Mouse (Mus musculus) heart, embryonic 16.5 days (tissue): ENCODE data around the gene Zfp382. TPM values are rescaled to one million over a fixed set of nuclear protein-coding genes. Genes with fewer than 3 reads are reported as not detected.
"Not testable (repeated sequence)": the region's sequence is repeated elsewhere in the genome, so short reads cannot be mapped to it uniquely, and the experiment has no call there.

Source experiments
- ATAC-seq: fragments of 200-750 bp; cut with Nextera tagmentation; replicated peaks from 2 replicates; pipeline ENCODE4 v1.8.0; 2017; ENCODE audit warnings: moderate number of reproducible peaks; ENCODE audit not compliant: insufficient read depth, low FRiP score; ENCODE audit errors: extremely low read depth
- H3K27ac ChIP-seq: fragments of 300-500 bp; sonication (generic); 2 replicates; pipeline ENCODE4 v1.5.1; 2014; ENCODE audit warnings: mild to moderate bottlenecking, low read length, control low read depth, moderate library complexity
- H3K27me3 ChIP-seq: fragments of 300-500 bp; sonication (generic); 2 replicates; pipeline ENCODE4 v1.6.1; 2014; ENCODE audit warnings: low read length, mixed read lengths; ENCODE audit not compliant: control insufficient read depth, insufficient read depth
- H3K36me3 ChIP-seq: fragments of 300-500 bp; sonication (generic); 2 replicates; pipeline ENCODE4 v1.6.1; 2014; ENCODE audit not compliant: control insufficient read depth, insufficient read depth
- H3K4me1 ChIP-seq: fragments of 300-500 bp; sonication (generic); 2 replicates; pipeline ENCODE4 v1.6.1; 2014; ENCODE audit warnings: low read length, mixed read lengths; ENCODE audit not compliant: control insufficient read depth, insufficient read depth
- H3K4me2 ChIP-seq: fragments of 300-500 bp; sonication (generic); 2 replicates; pipeline ENCODE4 v1.6.1; 2014; ENCODE audit warnings: low read depth, mild to moderate bottlenecking, control low read depth, low read length
- H3K4me3 ChIP-seq: fragments of 300-500 bp; sonication (generic); 2 replicates; pipeline ENCODE4 v1.5.1; 2014; ENCODE audit warnings: mild to moderate bottlenecking, control low read depth, low read length
- H3K9ac ChIP-seq: fragments of 300-500 bp; sonication (generic); 2 replicates; pipeline ENCODE4 v1.6.1; 2014; ENCODE audit warnings: low read length, control low read depth
- H3K9me3 ChIP-seq: fragments of 300-500 bp; sonication (generic); replicated peaks from 2 replicates; pipeline ENCODE4 v1.6.1; 2016; ENCODE audit warnings: low read length; ENCODE audit not compliant: control insufficient read depth
- WGBS: fragments of 180-500 bp; shearing (Covaris S2); extraction: QIAGEN DNeasy Blood & Tissue Kit; methylation state at CpG from one replicate; pipeline ENCODE4 v1.1.7; 2014; 5-methylcytosine and 5-hydroxymethylcytosine counted together
- polyA plus RNA-seq: library from polyadenylated mRNA; unstranded; fragments of >200 nt; fragmentation: Nextera tagmentation; extraction: Ambion mirVana; gene quantifications from 2 replicates; pipeline ENCODE4 v1.2.1, GENCODE M21; 2015

The Zfp382 gene
- polyA plus RNA-seq, 1 experiment from 2014 or later = 11.2 TPM

DNA sequence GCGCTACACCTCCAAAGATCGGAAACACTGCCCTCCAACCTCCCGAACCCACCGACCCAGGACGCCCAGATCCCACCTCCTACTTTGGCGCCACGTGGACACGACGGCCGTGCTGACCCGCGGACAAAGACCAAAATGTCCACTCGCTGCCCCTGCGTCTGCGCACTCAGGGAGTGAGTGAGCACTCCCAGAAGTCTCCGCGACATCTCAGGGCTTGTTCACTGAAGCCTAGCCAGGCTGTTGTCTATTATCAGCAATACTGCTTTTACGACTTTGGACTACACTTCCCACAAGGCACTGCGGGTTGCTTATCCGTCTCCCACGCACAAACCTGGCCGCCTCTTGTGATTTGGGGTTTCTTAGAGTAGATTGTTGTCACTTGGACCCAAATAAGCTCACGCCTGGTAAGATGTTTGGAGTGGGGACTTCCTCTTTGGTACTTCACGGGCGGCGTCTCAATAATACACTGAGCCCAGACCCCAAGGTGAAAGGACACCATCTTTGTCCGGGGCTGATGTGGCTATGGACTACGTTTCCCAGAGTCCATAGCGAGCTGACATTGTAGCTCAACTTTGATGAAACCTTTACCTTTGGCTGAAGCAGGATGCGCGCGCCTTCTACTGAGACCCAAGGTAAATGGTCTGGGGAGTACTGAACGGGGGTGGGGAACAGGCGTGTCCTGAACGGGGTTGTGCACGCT is 48.0 kb downstream of the Zfp382 start, which contains the start of gene Zfp146:
Gene Zfp146 (minus strand): TSS at position 168 of the 700 bp plus-strand sequence.
- Histone ChIP-seq H3K4me3 (peak within 1 kb of the TSS; percentile 69), H3K27me3 (no peaks in the 10 kb centered on the region), H3K27ac (peak within 1 kb of the TSS; percentile 89), H3K9ac (peak within 1 kb of the TSS; percentile 83), H3K36me3 (peaks cover 19% of the 10 kb centered on the region), H3K9me3 (peaks cover 7% of the 10 kb centered on the region), H3K4me1 (peaks cover 21% of the 10 kb centered on the region), H3K4me2 (peak within 1 kb of the TSS; percentile 80)
- ATAC-seq = peak; percentile 98
- WGBS = under 1% methylated on average over 36 of the region's 36 CpGs

DNA sequence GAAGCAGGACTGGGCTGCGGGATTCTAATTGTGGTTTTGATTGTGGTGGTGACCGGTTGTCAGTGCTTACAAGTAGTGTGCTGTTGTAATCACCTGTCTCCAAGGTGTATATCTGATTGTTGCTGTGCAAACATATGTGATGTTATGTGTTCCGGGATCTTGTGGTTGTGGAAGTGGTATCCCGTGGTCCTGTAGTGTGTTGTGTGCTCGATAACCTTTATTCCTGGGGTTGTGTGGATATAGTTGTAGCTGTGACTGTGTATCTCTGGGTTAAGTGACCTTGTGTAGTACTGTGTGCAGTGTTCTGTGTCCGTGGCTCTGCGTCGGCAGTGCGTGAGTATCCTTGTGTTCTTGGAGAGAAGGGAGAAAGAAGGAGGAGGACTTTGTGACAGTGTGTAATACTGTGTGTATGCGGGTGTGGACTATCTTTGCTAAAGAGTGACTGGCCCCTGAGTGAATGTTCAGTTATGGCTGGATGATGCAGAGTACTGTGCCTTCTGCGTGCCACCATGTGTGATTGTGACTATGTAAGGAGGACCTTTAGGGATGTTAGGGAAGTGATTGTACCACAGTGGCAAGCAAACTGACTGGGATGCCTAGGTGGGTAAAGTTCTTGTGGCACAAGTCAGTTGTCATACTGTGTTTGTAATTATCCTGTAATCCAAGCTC is 48.7 kb downstream of the Zfp382 start:
- H3K4me3 ChIP-seq = peak overlapping the region; percentile 69
- peak overlapping the region; percentile 89 for H3K27ac ChIP-seq
- peaks cover 5% of the 10 kb centered on the region; the same call in 1 of the 2 replicates for H3K9me3 ChIP-seq
- H3K27me3 ChIP-seq = no peaks in the 10 kb centered on the region
- 12% methylated on average over 11 of the region's 11 CpGs for WGBS
- peak overlapping the region; percentile 80 for H3K9ac ChIP-seq
- peaks cover 12% of the 10 kb centered on the region for H3K36me3 ChIP-seq
- ATAC-seq = peak; percentile 5; the same call in 1 of the 2 replicates
- H3K4me2 ChIP-seq = peak overlapping the region; percentile 72
- peaks cover 21% of the 10 kb centered on the region for H3K4me1 ChIP-seq

DNA sequence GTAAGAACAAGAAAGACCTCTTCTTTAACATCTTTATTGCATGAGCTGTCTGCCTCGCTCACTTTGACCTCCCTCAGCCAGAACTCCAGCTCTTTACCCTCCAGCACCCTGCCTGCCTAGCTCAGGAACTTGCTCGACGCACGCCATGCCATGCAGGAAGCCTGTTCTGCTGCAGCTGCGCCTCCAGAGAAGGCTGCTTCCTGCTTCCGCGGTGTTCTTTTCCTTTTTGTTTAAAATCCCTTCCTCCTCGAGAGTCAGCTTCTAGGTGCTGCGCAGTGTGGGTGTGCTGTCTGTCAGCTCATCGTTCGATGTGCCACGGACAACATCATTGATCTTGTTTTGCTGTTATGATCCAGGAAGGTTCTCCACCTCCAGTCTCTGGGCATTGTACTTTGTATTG is 54.7 kb downstream of the Zfp382 start:
- ATAC-seq = no peak

DNA sequence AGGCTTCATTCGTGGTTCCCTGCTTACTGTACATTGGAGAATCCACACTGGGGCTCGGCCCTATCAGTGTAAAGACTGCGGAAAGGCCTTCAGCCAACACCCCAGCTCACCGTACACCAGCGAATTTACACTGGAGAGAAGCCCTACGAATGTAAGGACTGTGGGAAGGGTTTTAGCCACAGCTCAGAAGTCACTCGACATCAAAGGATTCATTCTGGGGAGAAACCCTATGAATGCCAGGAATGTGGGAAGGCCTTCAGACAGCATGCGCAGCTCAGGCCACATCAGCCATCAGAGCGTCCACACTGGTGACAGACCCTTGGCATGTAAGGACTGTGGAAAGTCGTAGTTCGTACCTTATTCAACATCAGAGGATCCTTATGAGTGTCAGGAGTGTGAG is 56.5 kb downstream of the Zfp382 start:
- WGBS = 62% methylated on average over 11 of the region's 11 CpGs
- no peak overlapping the region for H3K4me3 ChIP-seq
- no peak overlapping the region for H3K4me2 ChIP-seq
- no peak overlapping the region for H3K27ac ChIP-seq
- peaks cover 22% of the 10 kb centered on the region for H3K36me3 ChIP-seq
- no peak overlapping the region for H3K9ac ChIP-seq
- no peak for ATAC-seq
- no peaks in the 10 kb centered on the region for H3K9me3 ChIP-seq
- H3K27me3 ChIP-seq = no peaks in the 10 kb centered on the region
- H3K4me1 ChIP-seq = no peaks in the 10 kb centered on the region

More for the DNA sequence above, 54.7 kb downstream of the Zfp382 start:
- Histone ChIP-seq H3K4me3 (no peak overlapping the region), H3K4me1 (no peaks in the 10 kb centered on the region), H3K27ac (no peak overlapping the region), H3K36me3 (peaks cover 22% of the 10 kb centered on the region), H3K9me3 (no peaks in the 10 kb centered on the region), H3K9ac (no peak overlapping the region), H3K27me3 (no peaks in the 10 kb centered on the region), H3K4me2 (no peak overlapping the region)
- WGBS = 70% methylated on average over 12 of the region's 12 CpGs

DNA sequence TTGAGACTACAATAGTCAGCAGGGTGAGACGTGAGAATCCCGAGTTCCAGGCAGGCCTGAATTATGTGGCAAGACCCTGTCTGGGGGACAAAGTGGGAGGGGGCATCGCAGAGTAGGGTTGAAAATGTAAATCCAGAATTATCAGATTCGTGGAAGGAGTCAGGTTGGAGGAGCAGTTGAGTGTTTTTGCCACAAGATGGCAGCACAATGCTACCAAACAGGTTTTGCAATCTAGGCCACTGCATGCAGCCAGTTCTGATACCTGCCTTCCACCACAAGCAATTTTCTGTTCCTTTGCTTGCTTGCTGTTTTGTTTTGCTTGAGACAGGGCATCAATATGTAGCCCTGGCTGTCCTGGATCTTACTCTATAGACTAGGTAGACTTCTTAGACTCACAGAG is 59.6 kb downstream of the Zfp382 start:
- Histone ChIP-seq H3K9me3 (no peaks in the 10 kb centered on the region), H3K27ac (no peak overlapping the region), H3K4me2 (no peak overlapping the region), H3K9ac (no peak overlapping the region), H3K4me1 (peaks cover 8% of the 10 kb centered on the region; the same call in 1 of the 2 replicates), H3K27me3 (no peaks in the 10 kb centered on the region), H3K4me3 (no peak overlapping the region), H3K36me3 (peaks cover 17% of the 10 kb centered on the region)
- ATAC-seq = no peak
- WGBS = 4% methylated on average over 4 of the region's 4 CpGs

DNA sequence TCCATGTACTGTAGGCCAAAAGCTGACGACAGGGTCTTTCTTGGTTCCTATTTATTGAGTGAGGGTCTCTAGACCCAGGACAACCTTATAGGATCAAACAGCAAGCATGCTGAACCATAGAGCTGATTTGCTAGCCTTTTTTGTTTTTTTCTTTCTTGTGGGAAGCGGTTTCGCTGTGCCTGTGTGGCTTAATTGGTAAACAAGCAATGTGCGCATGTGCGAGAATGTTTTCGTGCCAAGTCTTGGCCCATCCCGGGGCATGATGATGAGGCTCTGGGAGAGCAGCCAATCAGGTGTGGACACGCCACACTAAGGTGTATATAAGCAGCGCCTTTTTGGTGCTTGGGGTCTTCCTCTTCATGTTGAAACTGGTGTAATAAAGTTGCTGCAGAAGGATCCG is 60.2 kb downstream of the Zfp382 start:
- H3K4me2 ChIP-seq, ATAC-seq, H3K27me3 ChIP-seq, H3K9me3 ChIP-seq, H3K27ac ChIP-seq, H3K4me3 ChIP-seq, H3K9ac ChIP-seq, H3K4me1 ChIP-seq: not testable (repeated sequence)
- peaks cover 21% of the 10 kb centered on the region for H3K36me3 ChIP-seq
- WGBS = 92% methylated on average over 10 of the region's 10 CpGs

DNA sequence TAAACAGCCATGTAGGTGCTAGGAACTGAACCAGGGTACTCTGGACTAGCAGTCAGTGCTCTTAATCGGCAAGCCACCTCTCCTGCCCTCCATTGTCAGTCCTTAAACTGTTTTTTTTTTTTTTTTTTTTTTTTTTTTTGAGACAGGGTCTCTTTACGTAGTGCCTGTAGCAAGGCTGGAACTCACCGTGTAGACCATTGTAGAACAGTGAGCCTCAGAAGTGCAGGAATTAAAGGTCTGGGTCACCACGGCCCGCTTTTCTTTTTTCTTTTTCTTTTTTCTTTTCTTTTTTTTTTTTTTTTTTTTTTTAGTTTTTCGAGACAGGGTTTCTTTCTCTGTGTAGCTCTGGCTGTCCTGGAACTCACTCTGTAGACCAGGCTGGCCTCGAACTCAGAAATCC is 61.4 kb downstream of the Zfp382 start:
- not testable (repeated sequence) for H3K27me3 ChIP-seq, H3K9me3 ChIP-seq, H3K27ac ChIP-seq, H3K4me3 ChIP-seq, H3K9ac ChIP-seq, ATAC-seq, H3K4me2 ChIP-seq, H3K4me1 ChIP-seq
- 68% methylated on average over 6 of the region's 7 CpGs for WGBS
- H3K36me3 ChIP-seq = peaks cover 23% of the 10 kb centered on the region

DNA sequence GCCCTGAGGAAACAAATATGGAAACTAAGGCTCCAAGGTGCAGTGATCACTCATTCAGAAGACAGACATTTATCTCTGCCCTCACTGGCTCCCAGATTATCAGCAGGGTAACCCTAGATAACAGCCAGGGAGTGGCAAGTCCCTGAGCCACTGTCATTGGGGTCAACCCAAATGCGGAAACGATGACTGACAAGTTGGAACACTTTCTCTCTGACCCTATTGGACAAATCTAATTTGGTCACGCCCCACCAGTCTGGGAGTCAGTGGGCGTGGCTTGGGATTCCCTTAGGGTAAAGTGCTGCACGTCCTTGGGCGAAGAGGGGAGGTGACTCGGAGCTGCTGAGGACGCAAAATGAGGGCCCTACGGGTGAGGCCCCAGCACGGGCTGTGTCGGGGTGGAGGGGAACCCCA is 62.1 kb downstream of the Zfp382 start, which contains the start of gene Cox7a1:
Gene Cox7a1 (plus strand): TSS at position 266 of the 411 bp plus-strand sequence.
- H3K9ac ChIP-seq = peak within 1 kb of the TSS; percentile 78
- H3K27me3 ChIP-seq = no peaks in the 10 kb centered on the region
- H3K36me3 ChIP-seq = peaks cover 23% of the 10 kb centered on the region
- ATAC-seq = peak; percentile 88
- H3K9me3 ChIP-seq = no peaks in the 10 kb centered on the region
- peaks cover 8% of the 10 kb centered on the region; the same call in 1 of the 2 replicates for H3K4me1 ChIP-seq
- under 1% methylated on average over 11 of the region's 11 CpGs for WGBS
- H3K27ac ChIP-seq = peak within 1 kb of the TSS; percentile 77
- H3K4me2 ChIP-seq = peak within 1 kb of the TSS; percentile 59
- H3K4me3 ChIP-seq = peak within 1 kb of the TSS; percentile 56
